Mouse (Mus musculus): ENCODE data around the gene Piwil4. TPM values are rescaled to one million over a fixed set of nuclear protein-coding genes. Genes with fewer than 3 reads are reported as not detected.

Gene Piwil4
- polyA plus RNA-seq, 2 experiments from 2014 or later = 0.45 TPM; not detected in 1

DNA sequence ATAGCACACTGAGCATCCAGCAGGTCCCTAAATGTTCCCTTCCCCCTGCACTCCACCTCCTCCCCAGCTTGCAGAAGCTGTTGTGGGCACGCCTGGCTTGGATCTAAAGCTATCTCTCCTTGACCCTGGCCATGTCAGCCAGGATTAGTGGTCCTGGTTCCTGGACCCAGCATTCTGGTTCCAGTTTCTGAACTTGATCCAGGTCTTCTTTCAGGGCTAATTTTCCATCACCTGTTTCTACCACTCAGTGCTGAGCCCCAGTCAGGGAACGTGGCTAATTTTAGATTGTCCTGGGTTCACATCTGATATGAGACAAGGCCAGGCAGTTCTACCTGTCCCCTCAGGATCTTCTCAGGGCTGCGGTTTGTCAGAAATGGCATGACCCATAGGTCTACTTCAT lies 74.5 kb downstream of the Piwil4 start:
- no peak for ATAC-seq

DNA sequence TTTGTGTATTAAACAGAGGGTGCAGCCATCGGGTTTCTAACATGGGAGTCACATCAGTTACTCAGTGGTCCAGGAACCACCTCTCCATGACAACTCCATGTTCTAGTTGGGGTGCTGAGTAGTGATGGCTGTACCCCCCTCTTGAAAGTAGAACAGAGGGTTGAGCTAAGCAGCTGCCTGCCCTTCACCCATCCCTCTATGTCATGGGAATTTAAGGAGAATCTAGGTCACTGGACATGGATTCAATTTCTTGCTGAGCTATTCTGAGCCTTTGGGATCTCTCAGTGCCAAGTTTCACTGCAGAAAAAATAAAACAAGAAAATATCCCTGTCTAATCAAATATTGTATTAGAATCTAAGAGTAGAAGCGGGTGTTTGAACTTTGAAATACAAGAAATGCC lies 76.9 kb downstream of the Piwil4 start:
- no peak for ATAC-seq

DNA sequence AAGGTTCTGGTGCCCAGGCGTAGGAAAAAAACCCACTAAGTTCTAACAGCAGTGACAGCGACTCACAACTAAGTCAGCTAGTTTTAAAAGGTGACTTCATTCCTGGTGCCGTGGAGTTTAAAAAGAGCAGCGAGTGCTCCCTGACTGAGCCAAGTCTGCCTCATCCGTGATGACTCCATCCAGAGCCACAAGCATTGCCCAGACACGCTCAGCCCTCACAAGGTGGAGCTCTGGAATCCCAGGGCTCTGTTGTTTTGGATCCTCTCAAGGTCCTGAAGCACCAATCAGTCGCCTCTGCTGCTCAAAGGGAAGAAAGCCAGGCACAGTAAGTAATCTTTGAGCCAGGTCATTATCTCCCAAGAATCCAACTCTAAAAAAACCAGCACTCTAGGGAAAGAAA lies 77.7 kb downstream of the Piwil4 start:
- no peak for ATAC-seq

DNA sequence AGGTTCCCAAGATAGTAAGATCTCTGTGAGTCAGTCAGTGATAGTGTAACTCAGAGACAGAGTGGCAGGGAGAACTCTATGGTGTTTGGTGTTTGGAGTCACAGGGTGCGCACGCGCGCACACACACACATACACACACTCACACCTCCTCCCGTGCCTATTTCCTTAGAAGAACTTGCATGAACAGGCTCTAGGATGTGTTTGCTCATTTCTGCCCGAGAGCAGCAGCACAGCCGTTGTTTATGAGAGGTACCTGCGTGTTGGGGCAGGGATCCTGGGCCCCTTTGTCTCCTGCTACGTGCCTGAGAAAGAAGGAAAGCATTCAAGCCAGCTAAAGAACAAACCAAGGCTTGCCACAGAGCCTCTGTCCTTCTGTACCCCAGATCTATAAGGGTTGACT lies 78.4 kb downstream of the Piwil4 start:
- no peak for ATAC-seq

DNA sequence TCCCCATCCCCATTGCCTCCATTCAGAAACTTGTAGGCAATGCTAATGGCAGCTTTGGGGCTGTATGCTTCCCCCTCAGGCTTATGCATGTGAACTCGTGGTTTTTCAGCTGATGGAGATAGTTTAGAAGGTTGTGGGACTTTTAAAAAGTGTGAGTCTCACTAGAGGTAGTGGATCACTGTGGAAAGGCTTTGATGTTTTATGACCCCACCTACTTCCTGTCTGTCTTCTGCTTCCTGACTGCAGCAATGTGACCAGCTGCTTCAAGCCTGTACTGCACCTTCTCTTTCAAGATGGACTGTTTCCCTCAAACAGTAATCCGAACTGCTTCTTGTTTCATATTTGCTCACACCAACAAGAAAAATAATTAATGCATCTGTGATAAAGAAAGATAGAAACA lies 82.6 kb downstream of the Piwil4 start:
- ATAC-seq = peak; percentile 88

DNA sequence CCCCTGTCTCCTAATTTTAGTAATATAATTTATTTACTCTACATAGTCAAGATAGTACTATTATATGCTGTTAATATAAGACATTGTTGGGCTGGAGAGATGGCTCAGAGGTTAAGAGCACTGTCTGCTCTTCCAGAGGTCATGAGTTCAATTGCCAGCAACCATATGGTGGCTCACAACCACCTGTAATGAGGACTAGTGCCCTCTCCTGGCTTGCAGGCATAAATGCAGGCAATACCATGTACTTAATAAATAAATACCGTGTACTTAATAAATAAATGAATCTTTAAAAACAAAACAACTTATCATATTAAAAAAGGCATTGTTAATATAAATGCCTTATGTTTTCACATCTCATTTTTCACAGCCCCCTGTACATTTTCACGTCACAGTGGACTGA lies 86.5 kb downstream of the Piwil4 start:
- ATAC-seq = no peak

DNA sequence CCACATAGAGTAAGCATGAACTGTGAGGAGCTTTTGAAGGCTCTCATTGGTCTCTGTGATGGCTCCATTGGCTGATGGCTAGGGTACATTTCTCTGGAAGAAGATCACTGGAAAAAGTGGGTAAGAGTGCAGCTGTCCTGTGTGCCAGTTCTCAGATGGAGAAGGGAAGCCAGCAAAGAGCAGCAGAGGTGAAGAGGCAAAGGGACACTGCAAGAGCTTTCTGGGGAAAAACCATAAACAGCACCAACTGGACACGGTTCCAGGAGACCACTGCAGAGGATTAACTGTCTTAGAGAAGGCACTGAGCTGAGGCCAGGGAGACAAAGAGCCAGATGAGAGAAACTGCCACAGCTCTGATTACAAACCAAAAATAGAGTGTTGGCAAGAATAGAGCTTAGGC lies 87.8 kb downstream of the Piwil4 start:
- no peak for ATAC-seq

DNA sequence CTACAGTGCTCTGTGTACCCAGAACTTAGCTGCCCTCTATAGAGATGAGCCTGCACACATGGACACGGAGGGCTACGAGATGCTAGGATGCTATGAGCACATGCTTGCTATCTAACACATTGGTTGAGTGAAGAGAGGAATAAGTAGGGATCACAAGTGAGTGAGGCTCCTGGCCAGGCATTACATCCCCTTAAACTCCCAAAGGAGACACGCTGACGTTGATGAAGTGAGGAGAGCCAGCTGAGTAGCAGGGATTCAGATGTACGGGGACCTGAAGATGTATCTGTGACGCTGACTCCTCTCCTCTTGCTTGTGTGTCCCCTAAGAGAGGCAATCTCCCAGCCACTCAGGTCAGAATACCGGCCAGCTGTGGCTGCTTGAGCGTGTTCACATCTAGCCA lies 92.7 kb downstream of the Piwil4 start:
- ATAC-seq = no peak

DNA sequence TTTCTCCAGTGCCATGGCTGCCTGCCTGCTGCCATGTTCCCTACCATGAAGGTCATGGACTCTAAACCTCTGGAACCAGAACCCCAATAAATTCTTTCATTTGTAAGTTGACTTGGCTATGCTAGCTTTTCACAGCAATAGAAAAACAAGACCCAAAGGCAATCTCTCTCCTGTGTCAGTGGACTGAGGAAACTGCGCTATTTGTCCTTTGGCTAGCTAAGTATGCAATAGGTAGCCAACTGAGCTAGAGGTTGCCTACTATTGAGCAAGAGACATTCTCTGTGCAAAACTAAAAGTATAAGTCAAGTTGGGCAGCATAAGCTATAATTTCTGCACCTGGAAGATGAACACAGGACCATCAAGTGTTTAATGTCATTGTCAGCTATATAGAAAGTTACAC lies 93.9 kb downstream of the Piwil4 start:
- no peak for ATAC-seq

Other genes with a start within 250 kb of the Piwil4 start
- 1 to 10 TPM; 1.8 to 2.7 TPM for gene Kdm4d, start 240.3 kb downstream of the Piwil4 start, polyA plus RNA-seq (2017; shearing (Covaris generic))
- gene Cwc15, start 240.1 kb downstream of the Piwil4 start, polyA plus RNA-seq (2017; shearing (Covaris generic)) = 100 to 1,000 TPM; 232 to 234 TPM
- under 1 TPM; 0.32 to 0.57 TPM for gene Amotl1, start 95.7 kb downstream of the Piwil4 start, polyA plus RNA-seq (2017; shearing (Covaris generic))
- under 1 TPM; 0.08 to 0.14 TPM for gene Fut4, start 11.7 kb upstream of the Piwil4 start, polyA plus RNA-seq (2017; shearing (Covaris generic))
- not detected for gene 1700012B09Rik, start 30.3 kb upstream of the Piwil4 start, polyA plus RNA-seq (2017; shearing (Covaris generic))
- gene Mre11a, start 43.9 kb upstream of the Piwil4 start, polyA plus RNA-seq (2017; shearing (Covaris generic)) = 10 to 100 TPM; 19.6 to 24.6 TPM
- gene Ankrd49, start 44.1 kb upstream of the Piwil4 start, polyA plus RNA-seq (2017; shearing (Covaris generic)) = 10 to 100 TPM; 25.5 to 30.9 TPM
- 10 to 100 TPM; 88.3 to 94.9 TPM for gene Gpr83, start 119.5 kb upstream of the Piwil4 start, polyA plus RNA-seq (2017; shearing (Covaris generic))
- gene Izumo1r, start 163.2 kb upstream of the Piwil4 start, polyA plus RNA-seq (2017; shearing (Covaris generic)) = 1,000 to 10,000 TPM in 1 of 2 experiments, 100 to 1,000 TPM in 1; 971 to 1,075 TPM